22 mouse cellular contexts compared by ENCODE assay signal in genomic region chr1:106185461-106185924, GRCm38 (mm10). TPM values are rescaled to one million over a fixed set of nuclear protein-coding genes. Genes with fewer than 3 reads are reported as not detected.
DNase-seq lines count a peak whose midpoint lies in the region; ATAC-seq and TF ChIP-seq lines count a peak whose summit lies in the region.
"Had no signal": no experiment of that assay in that cellular context is flagged by ENCODE, and none has a peak within 500 bp of the region (broad histone marks: within the 10 kb centered on the region; RNA-seq: fewer than 3 reads in every experiment).

No protein-coding gene starts in this region.

- H3K36me3 ChIP-seq in heart, postnatal 0 days (replicated peaks; ENCODE audit: control insufficient read depth, insufficient read depth, low read length), result no peaks in the 10 kb centered on the region; the same call in 1 of the 2 replicates
- H3K36me3 ChIP-seq in embryonic facial prominence, embryonic 14.5 days (ENCODE audit: control insufficient read depth, insufficient read depth, low read length), result no peaks in the 10 kb centered on the region
- H3K36me3 ChIP-seq in limb, embryonic 10.5 days, result no peaks in the 10 kb centered on the region
- H3K36me3 ChIP-seq: heart, embryonic 13.5 days; midbrain, embryonic 12.5 days; stomach, embryonic 15.5 days had no signal

- peaks cover 18% of the 10 kb centered on the region for H3K4me1 ChIP-seq in heart, postnatal 0 days (ENCODE audit: control insufficient read depth, insufficient read depth)
- peaks cover 3% of the 10 kb centered on the region; the same call in 1 of the 2 replicates for H3K4me1 ChIP-seq in embryonic facial prominence, embryonic 14.5 days (ENCODE audit: control insufficient read depth, insufficient read depth, low read length)
- H3K4me1 ChIP-seq in limb, embryonic 10.5 days, result peaks cover 18% of the 10 kb centered on the region
- H3K4me1 ChIP-seq: stomach, embryonic 15.5 days had no signal

- no peaks in the 10 kb centered on the region for H3K9me3 ChIP-seq in heart, postnatal 0 days (replicated peaks; ENCODE audit: control insufficient read depth, low read length)
- H3K9me3 ChIP-seq in embryonic facial prominence, embryonic 14.5 days (ENCODE audit: control insufficient read depth, low read length), result no peaks in the 10 kb centered on the region
- H3K9me3 ChIP-seq in limb, embryonic 10.5 days (replicated peaks), result no peaks in the 10 kb centered on the region
- H3K9me3 ChIP-seq: heart, embryonic 13.5 days; midbrain, embryonic 12.5 days; stomach, embryonic 15.5 days had no signal

- TF ChIP-seq CTCF in heart, postnatal 0 days (IDR thresholded peaks at IDR 0.05; ENCODE audit: low read depth), result no peak
- no peak for TF ChIP-seq CTCF in brain, embryonic 14.5 days (IDR thresholded peaks at IDR 0.05; ENCODE audit: borderline replicate concordance, extremely low read depth, insufficient read depth, insufficient read length)

- H3K4me3 ChIP-seq in heart, postnatal 0 days (ENCODE audit: low read depth, low read length), result no peak overlapping the region
- no peak overlapping the region for H3K4me3 ChIP-seq in embryonic facial prominence, embryonic 14.5 days (ENCODE audit: low read depth, low read length)
- no peak overlapping the region for H3K4me3 ChIP-seq in limb, embryonic 10.5 days
- H3K4me3 ChIP-seq: heart, embryonic 13.5 days; midbrain, embryonic 12.5 days; myocyte; stomach, embryonic 15.5 days had no signal

- TF ChIP-seq EP300 in heart, postnatal 0 days (IDR thresholded peaks at IDR 0.05; ENCODE audit: low read depth), result no peak

- no peak for TF ChIP-seq POLR2A in brain, embryonic 14.5 days (IDR thresholded peaks at IDR 0.05; ENCODE audit: borderline replicate concordance, extremely low read depth, insufficient read depth, insufficient read length, poor library complexity, severe bottlenecking)

- no peak overlapping the region for H3K4me2 ChIP-seq in heart, postnatal 0 days (ENCODE audit: low read depth, low read length)
- H3K4me2 ChIP-seq in embryonic facial prominence, embryonic 14.5 days (ENCODE audit: low read depth, low read length), result no peak overlapping the region
- H3K4me2 ChIP-seq: heart, embryonic 13.5 days; hindbrain, embryonic 14.5 days; liver, embryonic 11.5 days; midbrain, embryonic 12.5 days; stomach, embryonic 15.5 days had no signal

- H3K27ac ChIP-seq in heart, postnatal 0 days (ENCODE audit: low read depth), result peak overlapping the region; percentile 23; the same call in 1 of the 2 replicates
- no peak overlapping the region for H3K27ac ChIP-seq in embryonic facial prominence, embryonic 14.5 days (replicated peaks; ENCODE audit: low read depth, low read length)
- no peak overlapping the region for H3K27ac ChIP-seq in limb, embryonic 10.5 days
- H3K27ac ChIP-seq: hindbrain, embryonic 14.5 days; midbrain, embryonic 12.5 days; stomach, embryonic 15.5 days had no signal

- WGBS in heart, postnatal 0 days, result 65% methylated on average over 2 of the region's 2 CpGs
- 41% methylated on average over 2 of the region's 2 CpGs for WGBS in embryonic facial prominence, embryonic 14.5 days
- WGBS in limb, embryonic 10.5 days, result 54% methylated on average over 2 of the region's 2 CpGs

- ATAC-seq in heart, postnatal 0 days (ENCODE audit: insufficient read depth, low read depth), result no peak
- ATAC-seq in embryonic facial prominence, embryonic 14.5 days (ENCODE audit: low read depth), result peak; percentile 47; the same call in 1 of the 2 replicates
- ATAC-seq in inflammation-experienced regulatory T-cells, adult 6 months, result no peak
- ATAC-seq: Patski had no signal

- no peaks in the 10 kb centered on the region for H3K27me3 ChIP-seq in heart, postnatal 0 days (ENCODE audit: control insufficient read depth, insufficient read depth, low read length)
- no peaks in the 10 kb centered on the region for H3K27me3 ChIP-seq in embryonic facial prominence, embryonic 14.5 days (replicated peaks; ENCODE audit: control insufficient read depth, insufficient read depth, low read length)
- no peaks in the 10 kb centered on the region for H3K27me3 ChIP-seq in limb, embryonic 10.5 days (ENCODE audit: low read depth, poor library complexity, severe bottlenecking)
- H3K27me3 ChIP-seq: heart, embryonic 13.5 days; midbrain, embryonic 12.5 days; Patski; stomach, embryonic 15.5 days had no signal

- H3K9ac ChIP-seq in heart, postnatal 0 days (replicated peaks; ENCODE audit: low read depth, low read length), result no peak overlapping the region
- no peak overlapping the region for H3K9ac ChIP-seq in embryonic facial prominence, embryonic 14.5 days (ENCODE audit: low read depth, low read length)
- H3K9ac ChIP-seq: heart, embryonic 13.5 days; hindbrain, embryonic 14.5 days; midbrain, embryonic 12.5 days; stomach, embryonic 15.5 days had no signal

- no peak for DNase-seq in heart, postnatal 0 days (ENCODE audit: low spot score)
- no peak for DNase-seq in heart, postnatal 14 days
- DNase-seq in brain, embryonic 14.5 days (ENCODE audit: low read depth), result peak; percentile 61
- no peak for DNase-seq in embryonic facial prominence, embryonic 14.5 days (ENCODE audit: low spot score)
- peak; percentile 28 for DNase-seq in limb, embryonic 10.5 days (ENCODE audit: low spot score)
- DNase-seq in adrenal gland, postnatal 10 days, result no peak
- DNase-seq: cerebellum, postnatal 10 days; embryo, embryonic 11 days; kidney, adult 8-10 months; kidney, postnatal 25 days; layer of hippocampus, adult 9-11 months; lung, adult 2 months; lung, postnatal 36 days; spleen, adult 18-20 months had no signal

- intact Hi-C loops in heart, postnatal 14 days (cut with DNase I), result no loop called here

RNA-seq across cellular contexts. Expression of gene Phlpp1, which starts 13.9 kb away (rescaled TPM):
- 15.2 and 17.8 TPM in 2 replicates for total RNA-seq in heart, postnatal 0 days (2014; rRNA removed; ENCODE audit: low replicate concordance)
- polyA plus RNA-seq in heart, postnatal 0 days (2015; fragmentation: Nextera tagmentation; extraction: Ambion mirVana), result 3.5 and 3.9 TPM in 2 replicates
- 10 to 100 TPM; 19.7 TPM for total RNA-seq in heart, postnatal 14 days (2021)
- polyA plus RNA-seq in brain, embryonic 14.5 days (2012; rRNA removed), result 22.1 and 27.0 TPM in 2 replicates
- polyA plus RNA-seq in embryonic facial prominence, embryonic 14.5 days (2014; fragmentation: Nextera tagmentation; extraction: Ambion mirVana), result 5.1 and 5.2 TPM in 2 replicates
- 2.8 and 3.0 TPM in 2 replicates for polyA plus RNA-seq in limb, embryonic 10.5 days (2016; fragmentation: Nextera tagmentation; extraction: Ambion mirVana)
- 1 to 10 TPM; 4.4 to 7.8 (median 7.6) TPM for polyA plus RNA-seq in inflammation-experienced regulatory T-cells, adult 6 months (2017; shearing (Covaris generic))
- total RNA-seq in adrenal gland, postnatal 10 days (2021), result 10 to 100 TPM; 16.4 to 22.3 TPM

Comparison
In these comparisons a context has a peak if more than half of its experiments do, and no peak if none do; other contexts are left out.
1. DNase-seq: peak in brain, embryonic 14.5 days (single experiment) and limb, embryonic 10.5 days (single experiment); none in heart, postnatal 0 days (single experiment), heart, postnatal 14 days (0 of 2), embryonic facial prominence, embryonic 14.5 days (single experiment) and adrenal gland, postnatal 10 days (single experiment).